Mouse (Mus musculus): Measurements from ENCODE around the gene Ankfn1. TPM values are rescaled to one million over a fixed set of nuclear protein-coding genes. Genes with fewer than 3 reads are reported as not detected.

The Ankfn1 gene
- polyA plus RNA-seq, 1 experiment from 2014 or later = 0.16 TPM

- H3K4me1 ChIP-seq (ENCODE audit: insufficient read depth, low read length) = peaks cover 6% of the 10 kb centered on the region
Measured at GRCm38 (mm10) chr11:89420767-89421438, 356.6 kb downstream of the Ankfn1 start.

GRCm38 (mm10) chr11:89419863-89420262 is 357.6 kb downstream of the Ankfn1 start:
- H3K27me3 ChIP-seq (ENCODE audit: insufficient read depth, low read length) = no peaks in the 10 kb centered on the region
- H3K27ac ChIP-seq (ENCODE audit: low read length) = no peak overlapping the region
- WGBS = 73% methylated on average over 2 of the region's 2 CpGs
- H3K4me1 ChIP-seq (ENCODE audit: insufficient read depth, low read length) = peaks cover 6% of the 10 kb centered on the region
- no peaks in the 10 kb centered on the region for H3K36me3 ChIP-seq (ENCODE audit: insufficient read depth, low read length)
- H3K9me3 ChIP-seq (ENCODE audit: low read length) = no peaks in the 10 kb centered on the region
- no peak for ATAC-seq (ENCODE audit: low FRiP score, low TSS enrichment)
- H3K9ac ChIP-seq (replicated peaks; ENCODE audit: low read length) = no peak overlapping the region
- no peak overlapping the region for H3K4me2 ChIP-seq (replicated peaks; ENCODE audit: low read depth, low read length)
- no peak overlapping the region for H3K4me3 ChIP-seq (ENCODE audit: low read length)

More at GRCm38 (mm10) chr11:89420767-89421438, 356.6 kb downstream of the Ankfn1 start:
- no peaks in the 10 kb centered on the region for H3K36me3 ChIP-seq (ENCODE audit: insufficient read depth, low read length)
- H3K4me3 ChIP-seq (ENCODE audit: low read length) = no peak overlapping the region
- no peak for ATAC-seq (ENCODE audit: low FRiP score, low TSS enrichment)
- no peak overlapping the region for H3K27ac ChIP-seq (ENCODE audit: low read length)
- no peak overlapping the region for H3K4me2 ChIP-seq (replicated peaks; ENCODE audit: low read depth, low read length)
- H3K9ac ChIP-seq (replicated peaks; ENCODE audit: low read length) = no peak overlapping the region
- H3K27me3 ChIP-seq (ENCODE audit: insufficient read depth, low read length) = no peaks in the 10 kb centered on the region
- no peaks in the 10 kb centered on the region for H3K9me3 ChIP-seq (ENCODE audit: low read length)
- WGBS = 66% methylated on average over 11 of the region's 11 CpGs

GRCm38 (mm10) chr11:89418644-89419043 is 358.8 kb downstream of the Ankfn1 start:
- Histone ChIP-seq H3K27me3 (ENCODE audit: insufficient read depth, low read length) (no peaks in the 10 kb centered on the region), H3K4me2 (replicated peaks; ENCODE audit: low read depth, low read length) (no peak overlapping the region), H3K4me3 (ENCODE audit: low read length) (no peak overlapping the region), H3K9ac (replicated peaks; ENCODE audit: low read length) (no peak overlapping the region), H3K36me3 (ENCODE audit: insufficient read depth, low read length) (no peaks in the 10 kb centered on the region), H3K9me3 (ENCODE audit: low read length) (no peaks in the 10 kb centered on the region), H3K27ac (ENCODE audit: low read length) (no peak overlapping the region), H3K4me1 (ENCODE audit: insufficient read depth, low read length) (peaks cover 6% of the 10 kb centered on the region)
- ATAC-seq (ENCODE audit: low FRiP score, low TSS enrichment) = no peak
- 61% methylated on average over 12 of the region's 12 CpGs for WGBS

GRCm38 (mm10) chr11:89416769-89417168 is 360.7 kb downstream of the Ankfn1 start:
- Histone ChIP-seq H3K4me1 (ENCODE audit: insufficient read depth, low read length) (no peaks in the 10 kb centered on the region), H3K27ac (ENCODE audit: low read length) (no peak overlapping the region), H3K36me3 (ENCODE audit: insufficient read depth, low read length) (no peaks in the 10 kb centered on the region), H3K9me3 (ENCODE audit: low read length) (no peaks in the 10 kb centered on the region), H3K9ac (replicated peaks; ENCODE audit: low read length) (no peak overlapping the region), H3K4me3 (ENCODE audit: low read length) (no peak overlapping the region), H3K27me3 (ENCODE audit: insufficient read depth, low read length) (no peaks in the 10 kb centered on the region), H3K4me2 (replicated peaks; ENCODE audit: low read depth, low read length) (no peak overlapping the region)
- ATAC-seq (ENCODE audit: low FRiP score, low TSS enrichment) = no peak
- 81% methylated on average over 6 of the region's 6 CpGs for WGBS

- Histone ChIP-seq H3K36me3 (ENCODE audit: insufficient read depth, low read length) (no peaks in the 10 kb centered on the region), H3K4me3 (ENCODE audit: low read length) (no peak overlapping the region), H3K4me2 (replicated peaks; ENCODE audit: low read depth, low read length) (no peak overlapping the region), H3K4me1 (ENCODE audit: insufficient read depth, low read length) (no peaks in the 10 kb centered on the region), H3K9me3 (ENCODE audit: low read length) (no peaks in the 10 kb centered on the region), H3K27me3 (ENCODE audit: insufficient read depth, low read length) (no peaks in the 10 kb centered on the region), H3K9ac (replicated peaks; ENCODE audit: low read length) (no peak overlapping the region), H3K27ac (ENCODE audit: low read length) (no peak overlapping the region)
- 66% methylated on average over 6 of the region's 6 CpGs for WGBS
- ATAC-seq (ENCODE audit: low FRiP score, low TSS enrichment) = peak; percentile 39; the same call in 1 of the 2 replicates
Measured at GRCm38 (mm10) chr11:89408774-89409173, 368.7 kb downstream of the Ankfn1 start.

- ATAC-seq (ENCODE audit: low FRiP score, low TSS enrichment) = no peak
Measured at GRCm38 (mm10) chr11:89404489-89404888, 373.0 kb downstream of the Ankfn1 start.

GRCm38 (mm10) chr11:89403436-89403835 is 374.0 kb downstream of the Ankfn1 start:
- H3K27me3 ChIP-seq (ENCODE audit: insufficient read depth, low read length) = no peaks in the 10 kb centered on the region
- ATAC-seq (ENCODE audit: low FRiP score, low TSS enrichment) = no peak

More at GRCm38 (mm10) chr11:89404489-89404888, 373.0 kb downstream of the Ankfn1 start:
- H3K9ac ChIP-seq (replicated peaks; ENCODE audit: low read length) = no peak overlapping the region
- H3K36me3 ChIP-seq (ENCODE audit: insufficient read depth, low read length) = no peaks in the 10 kb centered on the region
- H3K9me3 ChIP-seq (ENCODE audit: low read length) = no peaks in the 10 kb centered on the region
- no peaks in the 10 kb centered on the region for H3K4me1 ChIP-seq (ENCODE audit: insufficient read depth, low read length)
- H3K27me3 ChIP-seq (ENCODE audit: insufficient read depth, low read length) = no peaks in the 10 kb centered on the region
- no peak overlapping the region for H3K4me3 ChIP-seq (ENCODE audit: low read length)
- no peak overlapping the region for H3K4me2 ChIP-seq (replicated peaks; ENCODE audit: low read depth, low read length)
- WGBS = 93% methylated on average over 1 of the region's 1 CpGs
- no peak overlapping the region for H3K27ac ChIP-seq (ENCODE audit: low read length)

GRCm38 (mm10) chr11:89388851-89389250 is 388.6 kb downstream of the Ankfn1 start:
- Histone ChIP-seq H3K27me3 (ENCODE audit: insufficient read depth, low read length) (no peaks in the 10 kb centered on the region), H3K36me3 (ENCODE audit: insufficient read depth, low read length) (no peaks in the 10 kb centered on the region), H3K4me3 (ENCODE audit: low read length) (no peak overlapping the region), H3K4me1 (ENCODE audit: insufficient read depth, low read length) (no peaks in the 10 kb centered on the region), H3K9me3 (ENCODE audit: low read length) (no peaks in the 10 kb centered on the region), H3K4me2 (replicated peaks; ENCODE audit: low read depth, low read length) (no peak overlapping the region), H3K27ac (ENCODE audit: low read length) (no peak overlapping the region), H3K9ac (replicated peaks; ENCODE audit: low read length) (no peak overlapping the region)
- no peak for ATAC-seq (ENCODE audit: low FRiP score, low TSS enrichment)
- 84% methylated on average over 2 of the region's 2 CpGs for WGBS

More at GRCm38 (mm10) chr11:89403436-89403835, 374.0 kb downstream of the Ankfn1 start:
- no peak overlapping the region for H3K4me3 ChIP-seq (ENCODE audit: low read length)
- H3K9ac ChIP-seq (replicated peaks; ENCODE audit: low read length) = no peak overlapping the region
- no peaks in the 10 kb centered on the region for H3K4me1 ChIP-seq (ENCODE audit: insufficient read depth, low read length)
- H3K27ac ChIP-seq (ENCODE audit: low read length) = no peak overlapping the region
- no peaks in the 10 kb centered on the region for H3K36me3 ChIP-seq (ENCODE audit: insufficient read depth, low read length)
- no peaks in the 10 kb centered on the region for H3K9me3 ChIP-seq (ENCODE audit: low read length)
- WGBS = 93% methylated on average over 14 of the region's 14 CpGs
- no peak overlapping the region for H3K4me2 ChIP-seq (replicated peaks; ENCODE audit: low read depth, low read length)

GRCm38 (mm10) chr11:89382634-89383009 is 394.8 kb downstream of the Ankfn1 start:
- H3K27ac ChIP-seq (ENCODE audit: low read length) = no peak overlapping the region
- H3K36me3 ChIP-seq (ENCODE audit: insufficient read depth, low read length) = no peaks in the 10 kb centered on the region
- H3K4me1 ChIP-seq (ENCODE audit: insufficient read depth, low read length) = peaks cover 7% of the 10 kb centered on the region; the same call in 1 of the 2 replicates
- no peak overlapping the region for H3K4me2 ChIP-seq (replicated peaks; ENCODE audit: low read depth, low read length)
- no peak for ATAC-seq (ENCODE audit: low FRiP score, low TSS enrichment)
- H3K4me3 ChIP-seq (ENCODE audit: low read length) = no peak overlapping the region
- H3K27me3 ChIP-seq (ENCODE audit: insufficient read depth, low read length) = no peaks in the 10 kb centered on the region
- no peak overlapping the region for H3K9ac ChIP-seq (replicated peaks; ENCODE audit: low read length)
- H3K9me3 ChIP-seq (ENCODE audit: low read length) = no peaks in the 10 kb centered on the region
- WGBS = 73% methylated on average over 2 of the region's 2 CpGs

GRCm38 (mm10) chr11:89381782-89382633 is 395.4 kb downstream of the Ankfn1 start:
- Histone ChIP-seq H3K9me3 (ENCODE audit: low read length) (no peaks in the 10 kb centered on the region), H3K36me3 (ENCODE audit: insufficient read depth, low read length) (no peaks in the 10 kb centered on the region), H3K9ac (replicated peaks; ENCODE audit: low read length) (no peak overlapping the region), H3K27ac (ENCODE audit: low read length) (no peak overlapping the region), H3K4me1 (ENCODE audit: insufficient read depth, low read length) (peaks cover 7% of the 10 kb centered on the region; the same call in 1 of the 2 replicates), H3K27me3 (ENCODE audit: insufficient read depth, low read length) (no peaks in the 10 kb centered on the region), H3K4me2 (replicated peaks; ENCODE audit: low read depth, low read length) (no peak overlapping the region), H3K4me3 (ENCODE audit: low read length) (no peak overlapping the region)
- 36% methylated on average over 8 of the region's 8 CpGs for WGBS
- peak; percentile 42; the same call in 1 of the 2 replicates for ATAC-seq (ENCODE audit: low FRiP score, low TSS enrichment)
